Mouse (Mus musculus) gastrocnemius, adult 2 months (tissue): ENCODE measurements at regions not wholly inside any gene's neighbourhood (a gene's known extent, or its start where the extent isn't known, plus 50 kb on each side); places are given as distances from the start of the nearest gene placed in this dataset.

Experiments
- DNase-seq: peaks from one replicate; pipeline ENCODE4 v3.0.0; 2022
- H3K27ac ChIP-seq: fragments of 200-600 bp; 2 replicates; pipeline ENCODE4 v1.8.1; 2022; ENCODE audit warnings: mild to moderate bottlenecking
- H3K4me3 ChIP-seq: fragments of 200-600 bp; 2 replicates; pipeline ENCODE4 v1.8.1; 2022; ENCODE audit warnings: mild to moderate bottlenecking, moderate library complexity
- CTCF ChIP-seq: fragments of 200-600 bp; IDR thresholded peaks from 2 replicates; pipeline ENCODE4 v1.8.1; 2022; ENCODE audit warnings: antibody characterized with exemption, mild to moderate bottlenecking, moderate library complexity
- intact Hi-C: fragments of 180-260 bp; cut with DNase I; formaldehyde crosslinking; loops from one replicate; pipeline ENCODE4 v1.15.1; 2025

DNA sequence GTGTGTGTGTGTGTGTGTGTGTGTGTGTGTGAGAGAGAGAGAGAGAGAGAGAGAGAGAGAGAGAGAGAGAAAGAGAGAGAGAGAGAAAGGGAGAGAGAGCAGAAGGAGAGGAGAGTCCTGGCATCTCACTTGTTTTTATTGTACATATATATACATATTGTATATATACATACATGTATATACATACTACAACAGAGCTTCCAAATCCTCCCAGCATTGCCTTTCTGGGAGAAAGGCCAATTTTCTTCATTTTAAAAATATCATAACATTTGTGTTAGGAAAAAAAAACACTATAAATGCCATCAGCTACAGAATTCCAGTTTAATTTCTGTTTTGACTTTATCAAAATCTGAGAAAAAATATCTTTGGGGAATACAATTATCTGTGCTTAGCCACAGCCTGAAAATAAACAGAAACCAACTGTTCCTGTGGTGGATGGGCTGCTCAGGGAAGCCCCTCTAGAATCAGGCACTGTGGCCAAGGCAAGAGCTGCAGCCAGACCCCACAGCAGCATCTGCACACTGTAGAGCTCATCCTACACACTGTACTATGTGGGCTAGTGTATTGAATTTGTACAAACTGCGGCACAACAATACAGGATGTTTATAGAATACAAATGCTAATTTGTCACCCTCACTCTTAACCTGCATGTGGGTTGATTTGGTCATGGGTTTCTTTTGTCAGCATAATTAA lies 64.6 kb upstream of the Mgmt start:
- no peak for DNase-seq
- TF ChIP-seq CTCF = no peak
- no peak overlapping the region for H3K4me3 ChIP-seq
- intact Hi-C loops = no loop called here
- no peak overlapping the region for H3K27ac ChIP-seq

DNA sequence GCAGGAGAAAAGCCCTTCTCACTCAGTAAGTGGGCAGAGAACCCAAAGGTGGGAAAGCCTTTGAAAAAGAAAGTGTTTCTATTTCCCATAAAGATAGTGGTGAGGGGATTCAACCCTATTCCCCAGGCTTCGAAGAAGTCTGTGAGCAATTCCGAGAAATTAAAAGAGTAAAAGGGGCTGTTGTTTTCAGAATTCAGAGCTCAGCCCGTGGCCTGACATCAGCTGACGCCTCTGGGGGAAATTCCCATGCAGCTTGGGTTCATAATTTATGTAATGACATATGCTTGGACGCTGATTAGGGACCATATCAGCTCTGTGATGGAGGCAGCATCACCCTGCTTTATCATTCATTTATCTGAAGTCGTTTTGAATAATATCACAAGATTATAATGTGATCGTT lies 62.0 kb upstream of the Mgmt start:
- Histone ChIP-seq H3K27ac (no peak overlapping the region), H3K4me3 (no peak overlapping the region)
- intact Hi-C loops = no loop called here
- no peak for DNase-seq
- TF ChIP-seq CTCF = no peak

GRCm38 (mm10) chr7:136838971-136839370 lies 55.4 kb upstream of the Mgmt start:
- intact Hi-C loops = no loop called here
- H3K4me3 ChIP-seq = no peak overlapping the region
- no peak for TF ChIP-seq CTCF
- peak overlapping the region; percentile 73 for H3K27ac ChIP-seq
- DNase-seq = peak; percentile 39

DNA sequence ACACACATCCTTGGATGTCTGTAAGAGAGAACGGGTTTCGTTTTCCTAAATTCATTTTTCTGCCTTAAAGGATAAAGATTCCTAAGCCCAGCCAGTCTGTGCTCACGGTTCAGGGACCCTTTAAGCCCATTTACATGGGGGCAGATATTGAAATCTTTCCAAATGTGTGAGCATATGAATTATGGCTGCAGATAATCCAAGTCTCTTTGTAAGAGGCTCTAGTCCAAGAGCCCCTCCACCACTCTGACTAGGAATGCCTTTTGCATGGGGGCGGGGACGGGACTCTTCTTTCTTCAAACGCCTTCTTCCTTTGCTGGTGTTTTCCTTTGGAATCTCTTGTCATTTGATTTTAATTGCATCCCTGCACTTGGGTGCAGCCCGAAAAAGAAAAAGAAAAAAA lies 54.2 kb upstream of the Mgmt start:
- H3K4me3 ChIP-seq = no peak overlapping the region
- peak overlapping the region; percentile 6; the same call in 1 of the 2 replicates for H3K27ac ChIP-seq
- no peak for TF ChIP-seq CTCF
- no peak for DNase-seq
- intact Hi-C loops = loop anchor here (10.0 kb wide), 1 partner anchor 345 kb away; no protein-coding TSS in a partner anchor

GRCm38 (mm10) chr7:136842751-136843150 lies 51.7 kb upstream of the Mgmt start:
- no peak for TF ChIP-seq CTCF
- intact Hi-C loops = loop anchor here (10.0 kb wide), 1 partner anchor 348 kb away; no protein-coding TSS in a partner anchor

GRCm38 (mm10) chr7:136844282-136844681 lies 50.1 kb upstream of the Mgmt start:
- no peak overlapping the region for H3K27ac ChIP-seq
- no peak overlapping the region for H3K4me3 ChIP-seq
- no peak for TF ChIP-seq CTCF
- DNase-seq = no peak
- intact Hi-C loops = loop anchor here (10.0 kb wide), 1 partner anchor 349 kb away; no protein-coding TSS in a partner anchor

More at GRCm38 (mm10) chr7:136842751-136843150, 51.7 kb upstream of the Mgmt start:
- Histone ChIP-seq H3K4me3 (no peak overlapping the region), H3K27ac (no peak overlapping the region)
- no peak for DNase-seq
